Mouse (Mus musculus) embryonic facial prominence, embryonic 10.5 days (tissue): ENCODE results near the gene Lhx1. TPM values are rescaled to one million over a fixed set of nuclear protein-coding genes. Genes with fewer than 3 reads are reported as not detected.

Experiments
- DNase-seq: peaks from one replicate; pipeline ENCODE4 v3.0.0-alpha.2; 2017; ENCODE audit warnings: low spot score
- H3K27ac ChIP-seq: fragments of 300-500 bp; sonication (generic); replicated peaks from 2 replicates; pipeline ENCODE4 v1.5.1; 2016; ENCODE audit warnings: mild to moderate bottlenecking
- H3K27me3 ChIP-seq: fragments of 300-500 bp; sonication (generic); replicated peaks from 2 replicates; pipeline ENCODE4 v1.6.1; 2016; ENCODE audit warnings: low read depth, mild to moderate bottlenecking; ENCODE audit not compliant: poor library complexity, severe bottlenecking
- H3K36me3 ChIP-seq: fragments of 300-500 bp; sonication (generic); replicated peaks from 2 replicates; pipeline ENCODE4 v1.6.1; 2016; ENCODE audit warnings: mild to moderate bottlenecking, moderate library complexity
- H3K4me1 ChIP-seq: fragments of 300-500 bp; sonication (generic); 2 replicates; pipeline ENCODE4 v1.6.1; 2016
- H3K4me3 ChIP-seq: fragments of 300-500 bp; sonication (generic); 2 replicates; pipeline ENCODE4 v1.5.1; 2016; ENCODE audit warnings: mild to moderate bottlenecking, moderate library complexity
- H3K9me3 ChIP-seq: fragments of 300-500 bp; sonication (generic); 2 replicates; pipeline ENCODE4 v1.6.1; 2016; ENCODE audit warnings: mild to moderate bottlenecking
- WGBS: fragments of 180-500 bp; shearing (Covaris S2); methylation state at CpG from one replicate; pipeline ENCODE4 v1.1.7; 2016; 5-methylcytosine and 5-hydroxymethylcytosine counted together
- polyA plus RNA-seq: library from polyadenylated mRNA; unstranded; fragments of >200 nt; fragmentation: Nextera tagmentation; extraction: Ambion mirVana; gene quantifications from 2 replicates; pipeline ENCODE4 v1.2.1, GENCODE M21; 2016

Gene Lhx1
- polyA plus RNA-seq, 1 experiment from 2014 or later, result 1.4 TPM

GRCm38 (mm10) chr11:84523841-84524510 lies 1.4 kb downstream of the Lhx1 start:
- H3K4me1 ChIP-seq, result peaks cover 42% of the 10 kb centered on the region
- H3K4me3 ChIP-seq, result peak overlapping the region; percentile 66
- no peak overlapping the region for H3K27ac ChIP-seq
- no peaks in the 10 kb centered on the region for H3K36me3 ChIP-seq
- DNase-seq, result peak; percentile 63
- H3K9me3 ChIP-seq, result no peaks in the 10 kb centered on the region
- WGBS, result under 1% methylated on average over 35 of the region's 35 CpGs
- H3K27me3 ChIP-seq, result peaks cover 100% of the 10 kb centered on the region

- H3K9me3 ChIP-seq, result no peaks in the 10 kb centered on the region
- H3K36me3 ChIP-seq, result no peaks in the 10 kb centered on the region
- peak; percentile 59 for DNase-seq
- WGBS, result under 1% methylated on average over 16 of the region's 16 CpGs
- no peak overlapping the region for H3K27ac ChIP-seq
- peaks cover 100% of the 10 kb centered on the region for H3K27me3 ChIP-seq
- H3K4me3 ChIP-seq, result peak overlapping the region; percentile 66; the same call in 1 of the 2 replicates
- H3K4me1 ChIP-seq, result peaks cover 40% of the 10 kb centered on the region
These were observed 2.0 kb downstream of the Lhx1 start for GRCm38 (mm10) chr11:84523321-84523831.

GRCm38 (mm10) chr11:84522577-84523320 lies 2.6 kb downstream of the Lhx1 start:
- peak; percentile 61 for DNase-seq
- Histone ChIP-seq H3K4me1 (peaks cover 40% of the 10 kb centered on the region), H3K4me3 (peak overlapping the region; percentile 66), H3K36me3 (no peaks in the 10 kb centered on the region), H3K9me3 (no peaks in the 10 kb centered on the region), H3K27ac (no peak overlapping the region), H3K27me3 (peaks cover 100% of the 10 kb centered on the region)
- 1% methylated on average over 40 of the region's 40 CpGs for WGBS

- H3K9me3 ChIP-seq, result no peaks in the 10 kb centered on the region
- peak; percentile 33 for DNase-seq
- H3K36me3 ChIP-seq, result no peaks in the 10 kb centered on the region
- H3K27ac ChIP-seq, result no peak overlapping the region
- peaks cover 40% of the 10 kb centered on the region for H3K4me1 ChIP-seq
- H3K27me3 ChIP-seq, result peaks cover 100% of the 10 kb centered on the region
- peak overlapping the region; percentile 14; the same call in 1 of the 2 replicates for H3K4me3 ChIP-seq
- 5% methylated on average over 24 of the region's 24 CpGs for WGBS
These were observed 3.5 kb downstream of the Lhx1 start for GRCm38 (mm10) chr11:84521751-84522299.

GRCm38 (mm10) chr11:84521071-84521390 lies 4.3 kb downstream of the Lhx1 start:
- Histone ChIP-seq H3K9me3 (no peaks in the 10 kb centered on the region), H3K4me3 (no peak overlapping the region), H3K27me3 (peaks cover 100% of the 10 kb centered on the region), H3K27ac (no peak overlapping the region), H3K4me1 (peaks cover 33% of the 10 kb centered on the region), H3K36me3 (no peaks in the 10 kb centered on the region)
- no peak for DNase-seq
- WGBS, result 13% methylated on average over 3 of the region's 3 CpGs

GRCm38 (mm10) chr11:84520269-84521070 lies 4.9 kb downstream of the Lhx1 start:
- Histone ChIP-seq H3K4me3 (0 out of 2 replicates have a peak overlapping the region, but pooled peaks have one; percentile 31), H3K4me1 (peaks cover 27% of the 10 kb centered on the region)

GRCm38 (mm10) chr11:84519576-84520268 lies 5.6 kb downstream of the Lhx1 start:
- DNase-seq, result peak; percentile 53
- Histone ChIP-seq H3K4me1 (peaks cover 19% of the 10 kb centered on the region), H3K27ac (no peak overlapping the region), H3K36me3 (no peaks in the 10 kb centered on the region), H3K9me3 (no peaks in the 10 kb centered on the region), H3K4me3 (0 out of 2 replicates have a peak overlapping the region, but pooled peaks have one; percentile 31), H3K27me3 (peaks cover 100% of the 10 kb centered on the region)
- 4% methylated on average over 34 of the region's 34 CpGs for WGBS

More at GRCm38 (mm10) chr11:84520269-84521070, 4.9 kb downstream of the Lhx1 start:
- WGBS, result 2% methylated on average over 31 of the region's 31 CpGs
- DNase-seq, result peak; percentile 37
- Histone ChIP-seq H3K27ac (no peak overlapping the region), H3K27me3 (peaks cover 100% of the 10 kb centered on the region), H3K9me3 (no peaks in the 10 kb centered on the region), H3K36me3 (no peaks in the 10 kb centered on the region)

GRCm38 (mm10) chr11:84519036-84519435 lies 6.3 kb downstream of the Lhx1 start:
- Histone ChIP-seq H3K4me3 (no peak overlapping the region), H3K4me1 (peaks cover 15% of the 10 kb centered on the region), H3K9me3 (no peaks in the 10 kb centered on the region), H3K27me3 (peaks cover 100% of the 10 kb centered on the region), H3K27ac (no peak overlapping the region), H3K36me3 (no peaks in the 10 kb centered on the region)
- 7% methylated on average over 12 of the region's 12 CpGs for WGBS
- DNase-seq, result peak; percentile 43

- Histone ChIP-seq H3K27ac (no peak overlapping the region), H3K9me3 (no peaks in the 10 kb centered on the region), H3K27me3 (peaks cover 94% of the 10 kb centered on the region), H3K4me1 (peaks cover 15% of the 10 kb centered on the region), H3K4me3 (no peak overlapping the region), H3K36me3 (no peaks in the 10 kb centered on the region)
- 25% methylated on average over 5 of the region's 5 CpGs for WGBS
- DNase-seq, result no peak
These were observed 7.1 kb downstream of the Lhx1 start for GRCm38 (mm10) chr11:84518261-84518660.

GRCm38 (mm10) chr11:84517431-84517830 lies 7.9 kb downstream of the Lhx1 start:
- peaks cover 86% of the 10 kb centered on the region for H3K27me3 ChIP-seq
- WGBS, result 8% methylated on average over 2 of the region's 2 CpGs
- H3K27ac ChIP-seq, result no peak overlapping the region
- H3K4me1 ChIP-seq, result peaks cover 19% of the 10 kb centered on the region
- H3K36me3 ChIP-seq, result no peaks in the 10 kb centered on the region
- no peak for DNase-seq
- H3K9me3 ChIP-seq, result no peaks in the 10 kb centered on the region
- H3K4me3 ChIP-seq, result no peak overlapping the region

- H3K4me3 ChIP-seq, result no peak overlapping the region
- no peak overlapping the region for H3K27ac ChIP-seq
- WGBS, result 6% methylated on average over 14 of the region's 14 CpGs
- H3K9me3 ChIP-seq, result no peaks in the 10 kb centered on the region
- H3K36me3 ChIP-seq, result no peaks in the 10 kb centered on the region; the same call in 1 of the 2 replicates
- peaks cover 24% of the 10 kb centered on the region for H3K4me1 ChIP-seq
- H3K27me3 ChIP-seq, result peaks cover 78% of the 10 kb centered on the region
- no peak for DNase-seq
These were observed 8.7 kb downstream of the Lhx1 start for GRCm38 (mm10) chr11:84516501-84517240.
